Mouse (Mus musculus): ENCODE measurements around the gene Wdr90.

Gene Wdr90

DNA sequence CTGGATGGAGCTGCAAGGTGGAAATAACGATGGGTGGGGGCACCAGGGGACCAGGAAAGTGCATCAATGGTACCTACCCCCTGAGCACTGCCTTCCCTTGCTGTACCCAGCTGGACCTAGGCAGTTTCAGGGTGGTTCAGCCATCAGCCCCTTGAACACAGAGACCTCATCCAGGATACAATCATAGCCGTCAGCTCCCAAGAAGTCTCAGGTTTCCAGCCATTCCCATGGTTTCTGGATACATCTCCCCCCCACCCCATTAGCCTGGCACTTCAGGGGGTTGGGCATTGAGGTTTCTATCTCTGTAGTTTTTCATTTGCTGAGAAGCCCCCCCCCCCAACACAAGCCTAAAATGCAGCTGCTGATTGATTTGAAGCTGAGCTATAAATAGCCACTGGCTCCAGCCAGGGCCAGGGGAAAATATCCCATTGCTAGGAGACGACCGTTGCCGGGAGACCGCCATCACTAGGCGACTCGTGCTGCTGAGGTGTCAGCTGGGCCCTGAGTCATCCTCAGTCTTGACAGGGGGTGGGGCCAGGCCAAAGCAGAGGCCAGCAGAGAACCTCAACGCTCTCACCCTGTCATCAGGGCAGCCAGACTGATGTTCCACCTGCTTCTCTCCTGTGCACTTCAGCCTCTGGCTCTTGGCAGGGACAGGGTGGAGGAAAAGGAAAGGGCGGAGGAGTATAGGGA is 58.3 kb downstream of the Wdr90 start:
- no peak for DNase-seq (ENCODE audit: low spot score)

- peak; percentile 62 for DNase-seq (ENCODE audit: low spot score)
Measured at GRCm38 (mm10) chr17:25801029-25801428, 60.3 kb downstream of the Wdr90 start.

GRCm38 (mm10) chr17:25796951-25797369 is 64.3 kb downstream of the Wdr90 start, which contains the start of gene Metrn:
Gene Metrn (minus strand): TSS chr17:25797136.
- DNase-seq (ENCODE audit: low spot score) = peak; percentile 85

- no peak for DNase-seq (ENCODE audit: low spot score)
Measured at GRCm38 (mm10) chr17:25796211-25796771, 65.0 kb downstream of the Wdr90 start.

- DNase-seq (ENCODE audit: low spot score) = no peak
Measured at GRCm38 (mm10) chr17:25795609-25796092, 65.7 kb downstream of the Wdr90 start, which contains the start of gene AC134908.4. Gene AC134908.4 (minus strand): TSS chr17:25795659.

DNA sequence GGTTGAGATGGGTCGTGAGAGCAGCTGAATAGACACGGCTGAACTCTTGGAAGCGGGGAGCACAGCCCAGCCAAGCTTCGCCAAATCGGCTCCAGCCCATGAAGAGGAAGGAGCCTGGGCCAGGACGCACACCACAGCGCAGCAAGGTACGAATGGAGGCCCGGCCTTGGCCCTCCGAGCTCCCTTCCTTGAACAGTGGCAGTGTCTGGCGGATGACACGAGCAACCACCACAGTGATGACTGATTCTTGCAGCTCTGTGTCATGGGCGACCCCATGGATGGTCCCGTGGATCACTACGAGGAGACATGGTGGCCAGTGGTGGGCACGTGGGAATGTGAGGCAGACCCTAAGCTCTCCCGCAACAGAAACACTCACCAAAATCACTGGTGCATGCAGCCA is 66.3 kb downstream of the Wdr90 start:
- no peak for DNase-seq (ENCODE audit: low spot score)
